Mouse (Mus musculus): ENCODE results near the gene Rps6ka2.

- TF ChIP-seq HCFC1 (IDR thresholded peaks at IDR 0.05; ENCODE audit: borderline replicate concordance, insufficient read depth, low read length) (no peak), MAFK (IDR thresholded peaks at IDR 0.05; ENCODE audit: insufficient read depth, low read depth, low read length) (no peak), ZC3H11A (IDR thresholded peaks at IDR 0.05; ENCODE audit: borderline replicate concordance, low read depth, low read length) (no peak)
These were observed 68.9 kb downstream of the Rps6ka2 start for GRCm38 (mm10) chr17:7238766-7239165.
